Comparison of ENCODE assay signal across 9 mouse cellular contexts in the genomic region with DNA sequence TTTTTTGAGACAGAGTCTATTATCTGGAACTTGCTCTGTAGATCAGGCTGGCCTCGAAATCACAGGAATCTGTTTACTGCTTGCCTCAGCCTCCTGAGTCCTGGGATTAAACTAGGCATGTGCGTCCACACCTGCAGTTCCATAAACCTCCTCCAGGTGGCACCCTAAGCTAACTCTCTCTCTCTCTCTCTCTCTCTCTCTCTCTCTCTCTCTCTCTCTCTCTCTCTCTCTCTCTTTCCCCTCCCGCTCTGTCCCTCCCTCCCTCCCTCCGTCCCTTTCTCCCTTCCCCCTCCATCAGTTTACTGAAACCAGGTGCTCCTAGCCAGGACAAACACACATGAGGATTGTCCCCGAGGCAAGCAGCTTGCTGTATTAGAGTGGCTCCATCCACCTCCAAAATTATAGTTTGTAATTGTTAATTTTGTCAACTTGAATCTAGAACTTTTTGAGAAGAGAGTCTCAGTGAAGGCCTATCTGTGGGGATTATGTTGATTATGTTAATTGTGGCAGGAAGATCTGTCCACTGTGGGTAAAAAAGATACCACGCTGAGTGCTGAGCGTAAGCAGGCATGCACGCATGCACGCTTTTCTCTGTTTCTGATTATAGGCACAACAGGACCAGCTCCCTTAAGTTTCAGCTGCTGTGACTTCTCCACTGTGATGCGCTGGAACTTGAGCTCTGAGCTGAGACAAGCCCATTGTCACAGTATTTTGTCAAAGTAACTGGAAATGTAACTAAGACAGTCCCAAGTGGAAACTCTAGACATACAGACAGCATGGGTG. TPM values are rescaled to one million over a fixed set of nuclear protein-coding genes. Genes with fewer than 3 reads are reported as not detected.
DNase-seq lines count a peak whose midpoint lies in the region; ATAC-seq and TF ChIP-seq lines count a peak whose summit lies in the region.
"Had no signal": no experiment of that assay in that cellular context is flagged by ENCODE, and none has a peak within 500 bp of the region (broad histone marks: within the 10 kb centered on the region; RNA-seq: fewer than 3 reads in every experiment).

No protein-coding gene starts in this region.

- H3K27ac ChIP-seq in liver, embryonic 12.5 days, result no peak overlapping the region
- no peak overlapping the region for H3K27ac ChIP-seq in forebrain, embryonic 16.5 days (ENCODE audit: low read length)

- no peak overlapping the region for H3K4me2 ChIP-seq in liver, embryonic 12.5 days
- H3K4me2 ChIP-seq in forebrain, embryonic 16.5 days (ENCODE audit: low read length), result no peak overlapping the region

- no peak for ATAC-seq in liver, embryonic 12.5 days
- ATAC-seq in forebrain, embryonic 16.5 days, result peak; percentile 58; the same call in 1 of the 2 replicates

- TF ChIP-seq CTCF in lung, adult 2 months (IDR thresholded peaks at IDR 0.05; ENCODE audit: insufficient read depth, low read length), result peak; percentile 75

- H3K27me3 ChIP-seq in liver, embryonic 12.5 days (replicated peaks), result peaks cover 20% of the 10 kb centered on the region
- H3K27me3 ChIP-seq in forebrain, embryonic 16.5 days (replicated peaks; ENCODE audit: control insufficient read depth, insufficient read depth, low read length), result peaks cover 3% of the 10 kb centered on the region

- no peak overlapping the region for H3K9ac ChIP-seq in liver, embryonic 12.5 days
- no peak overlapping the region for H3K9ac ChIP-seq in forebrain, embryonic 16.5 days (replicated peaks; ENCODE audit: low read depth, low read length)

- no peak overlapping the region for H3K4me3 ChIP-seq in liver, embryonic 12.5 days
- no peak overlapping the region for H3K4me3 ChIP-seq in forebrain, embryonic 16.5 days (replicated peaks; ENCODE audit: low read length)
- H3K4me3 ChIP-seq in lung, adult 2 months (replicated peaks; ENCODE audit: extremely low read depth, low read depth, low read length), result no peak overlapping the region

- peak; percentile 69 for DNase-seq in liver
- peak; percentile 41 for DNase-seq in c-Kit-positive CD71-positive TER-119-negative erythroid progenitor cells, embryonic 14.5 days (ENCODE audit: low read depth)
- DNase-seq in kidney, postnatal 25 days, result peak; percentile 79 to 92
- peak; percentile 65 for DNase-seq in lung, adult 2 months
- peak; percentile 94 for DNase-seq in retina, embryonic 14.5 days (ENCODE audit: low spot score)
- peak; percentile 78 for DNase-seq in thymus, postnatal 25 days

- H3K9me3 ChIP-seq in liver, embryonic 12.5 days (replicated peaks), result no peaks in the 10 kb centered on the region
- H3K9me3 ChIP-seq in forebrain, embryonic 16.5 days (ENCODE audit: control insufficient read depth, low read length), result no peaks in the 10 kb centered on the region

- 44% methylated on average over 10 of the region's 10 CpGs for WGBS in liver, embryonic 12.5 days (ENCODE audit: insufficient replicate concordance)
- WGBS in forebrain, embryonic 16.5 days, result 35% methylated on average over 10 of the region's 10 CpGs
- WGBS in lung, adult 2 months, result 45% methylated on average over 10 of the region's 10 CpGs

- no peak for TF ChIP-seq POLR2A in lung, adult 2 months (IDR thresholded peaks at IDR 0.05; ENCODE audit: borderline replicate concordance, extremely low read depth, low read depth, low read length)

- no peaks in the 10 kb centered on the region for H3K36me3 ChIP-seq in liver, embryonic 12.5 days
- H3K36me3 ChIP-seq in forebrain, embryonic 16.5 days (ENCODE audit: control insufficient read depth, insufficient read depth), result no peaks in the 10 kb centered on the region

- H3K4me1 ChIP-seq in liver, embryonic 12.5 days, result no peaks in the 10 kb centered on the region
- H3K4me1 ChIP-seq in forebrain, embryonic 16.5 days (replicated peaks; ENCODE audit: control insufficient read depth, insufficient read depth, low read length), result no peaks in the 10 kb centered on the region
- no peaks in the 10 kb centered on the region for H3K4me1 ChIP-seq in lung, adult 2 months (ENCODE audit: control insufficient read depth, insufficient read depth, low read length)

RNA-seq across cellular contexts. Expression of gene 6430531B16Rik, which starts 9.0 kb away (rescaled TPM):
- not detected in 2 replicates for polyA plus RNA-seq in liver, embryonic 12.5 days (2016; fragmentation: Nextera tagmentation; extraction: Ambion mirVana)
- polyA plus RNA-seq in forebrain, embryonic 16.5 days (2015; fragmentation: Nextera tagmentation; extraction: Ambion mirVana), result 0.62 and 0.87 TPM in 2 replicates
- 5.6 and 6.8 TPM in 2 replicates for polyA plus RNA-seq in lung, adult 2 months (2012; rRNA removed)

RNA-seq across cellular contexts. Expression of gene Adam8, which starts 22.8 kb away (rescaled TPM):
- 0.61 and 0.83 TPM in 2 replicates for polyA plus RNA-seq in liver, embryonic 12.5 days (2016; fragmentation: Nextera tagmentation; extraction: Ambion mirVana)
- 3.3 and 4.7 TPM in 2 replicates for polyA plus RNA-seq in forebrain, embryonic 16.5 days (2015; fragmentation: Nextera tagmentation; extraction: Ambion mirVana)
- 19.2 and 21.2 TPM in 2 replicates for polyA plus RNA-seq in lung, adult 2 months (2012; rRNA removed)

RNA-seq across cellular contexts. Expression of gene Utf1, which starts 25.9 kb away (rescaled TPM):
- polyA plus RNA-seq in liver, embryonic 12.5 days (2016; fragmentation: Nextera tagmentation; extraction: Ambion mirVana), result not detected in 2 replicates
- polyA plus RNA-seq in forebrain, embryonic 16.5 days (2015; fragmentation: Nextera tagmentation; extraction: Ambion mirVana), result not detected in 2 replicates
- 0.09 TPM in 1 of 2 replicates, not detected in the other for polyA plus RNA-seq in lung, adult 2 months (2012; rRNA removed)
- polyA plus RNA-seq: gonadal fat pad, adult 2 months had no signal

Comparison
In these comparisons a context has a peak if more than half of its experiments do, and no peak if none do; other contexts are left out.
1. DNase-seq: peak in every context shown above with its lines; median percentile 94 in retina, embryonic 14.5 days; 86 in kidney, postnatal 25 days; 78 in thymus, postnatal 25 days; 69 in liver; 65 in lung, adult 2 months; 41 in c-Kit-positive CD71-positive TER-119-negative erythroid progenitor cells, embryonic 14.5 days.